ENCODE assay signal across 11 mouse cellular contexts in genomic region chrX:99433778-99434177, GRCm38 (mm10). TPM values are rescaled to one million over a fixed set of nuclear protein-coding genes. Genes with fewer than 3 reads are reported as not detected.
A peak's percentile ranks its signal among the peaks of the same experiment; 100 is the strongest.
DNase-seq lines count a peak whose midpoint lies in the region; ATAC-seq and TF ChIP-seq lines count a peak whose summit lies in the region.
"Had no signal": no experiment of that assay in that cellular context is flagged by ENCODE, and none has a peak within 500 bp of the region (broad histone marks: within the 10 kb centered on the region; RNA-seq: fewer than 3 reads in every experiment).

No protein-coding gene starts in this region.

- H3K36me3 ChIP-seq in hindbrain, embryonic 12.5 days = no peaks in the 10 kb centered on the region
- no peaks in the 10 kb centered on the region for H3K36me3 ChIP-seq in hindbrain, embryonic 13.5 days
- H3K36me3 ChIP-seq in E14TG2a.4 (ENCODE audit: insufficient read depth, low read length) = no peaks in the 10 kb centered on the region

- ATAC-seq in hindbrain, embryonic 12.5 days (ENCODE audit: low FRiP score) = peak; percentile 28; the same call in 1 of the 2 replicates
- no peak for ATAC-seq in hindbrain, embryonic 13.5 days (ENCODE audit: low FRiP score)
- ATAC-seq: intestine, postnatal 0 days had no signal

- no peak overlapping the region for H3K9ac ChIP-seq in hindbrain, embryonic 12.5 days
- H3K9ac ChIP-seq in hindbrain, embryonic 13.5 days = no peak overlapping the region

- H3K27ac ChIP-seq in hindbrain, embryonic 12.5 days = no peak overlapping the region
- H3K27ac ChIP-seq in hindbrain, embryonic 13.5 days = no peak overlapping the region
- H3K27ac ChIP-seq in embryonic fibroblast, embryonic 13.5 days (ENCODE audit: insufficient read depth, low read length) = peak overlapping the region; percentile 59; the same call in 1 of the 2 replicates

- 19% methylated on average over 19 of the region's 19 CpGs for WGBS in hindbrain, embryonic 12.5 days
- WGBS in hindbrain, embryonic 13.5 days = 23% methylated on average over 19 of the region's 19 CpGs

- H3K4me1 ChIP-seq in hindbrain, embryonic 12.5 days = peaks cover 6% of the 10 kb centered on the region; the same call in 1 of the 2 replicates
- H3K4me1 ChIP-seq in hindbrain, embryonic 13.5 days (replicated peaks) = peaks cover 4% of the 10 kb centered on the region; the same call in 1 of the 2 replicates
- H3K4me1 ChIP-seq in E14TG2a.4 (replicated peaks; ENCODE audit: low read depth, low read length) = 0 out of 2 replicates have a peak, but pooled peaks cover 3% of the 10 kb centered on the region
- no peaks in the 10 kb centered on the region for H3K4me1 ChIP-seq in embryonic fibroblast, embryonic 13.5 days (ENCODE audit: control insufficient read depth, insufficient read depth, low read length)

- no peaks in the 10 kb centered on the region for H3K9me3 ChIP-seq in hindbrain, embryonic 12.5 days (replicated peaks)
- no peaks in the 10 kb centered on the region for H3K9me3 ChIP-seq in hindbrain, embryonic 13.5 days
- H3K9me3 ChIP-seq in E14TG2a.4 (ENCODE audit: low read length) = no peaks in the 10 kb centered on the region

- no peak for TF ChIP-seq CTCF in E14TG2a.4 (conservative IDR thresholded peaks at IDR 0.05; ENCODE audit: low read length)
- TF ChIP-seq CTCF in brain, embryonic 14.5 days (IDR thresholded peaks at IDR 0.05; ENCODE audit: borderline replicate concordance, extremely low read depth, insufficient read depth, insufficient read length) = no peak
- TF ChIP-seq CTCF in embryonic fibroblast, embryonic 13.5 days (IDR thresholded peaks at IDR 0.05; ENCODE audit: borderline replicate concordance, insufficient read depth, low read length) = no peak

- peak; percentile 45 for DNase-seq in brain, embryonic 14.5 days (ENCODE audit: low read depth)
- no peak for DNase-seq in urinary bladder, adult 18-20 months (ENCODE audit: low spot score in 2 of 2)
- no peak for DNase-seq in thymus, postnatal 4 days
- DNase-seq in right cerebral cortex, postnatal 4 days = no peak
- DNase-seq: cerebellum, postnatal 25 days; gastrocnemius, postnatal 14 days had no signal

- H3K27me3 ChIP-seq in hindbrain, embryonic 12.5 days = peaks cover 87% of the 10 kb centered on the region
- H3K27me3 ChIP-seq in hindbrain, embryonic 13.5 days = peaks cover 81% of the 10 kb centered on the region
- H3K27me3 ChIP-seq in E14TG2a.4 (ENCODE audit: insufficient read depth, low read length) = peaks cover 38% of the 10 kb centered on the region

- no peak overlapping the region for H3K4me3 ChIP-seq in hindbrain, embryonic 12.5 days
- H3K4me3 ChIP-seq in hindbrain, embryonic 13.5 days = no peak overlapping the region
- 0 out of 2 replicates have a peak overlapping the region, but pooled peaks have one; percentile 26 for H3K4me3 ChIP-seq in E14TG2a.4 (replicated peaks; ENCODE audit: low read length)
- no peak overlapping the region for H3K4me3 ChIP-seq in embryonic fibroblast, embryonic 13.5 days (ENCODE audit: insufficient read depth, low read length)

- TF ChIP-seq POLR2A in brain, embryonic 14.5 days (IDR thresholded peaks at IDR 0.05; ENCODE audit: borderline replicate concordance, extremely low read depth, insufficient read depth, insufficient read length, poor library complexity, severe bottlenecking) = no peak
- TF ChIP-seq POLR2A in embryonic fibroblast, embryonic 13.5 days (IDR thresholded peaks at IDR 0.05; ENCODE audit: low read depth, low read length) = no peak

- no peak overlapping the region for H3K4me2 ChIP-seq in hindbrain, embryonic 12.5 days (replicated peaks)
- no peak overlapping the region for H3K4me2 ChIP-seq in hindbrain, embryonic 13.5 days

RNA-seq across cellular contexts. Expression of gene Pja1, which starts 37.3 kb away (rescaled TPM):
- 248 and 274 TPM in 2 replicates for polyA plus RNA-seq in hindbrain, embryonic 12.5 days (2016; fragmentation: Nextera tagmentation; extraction: Ambion mirVana)
- 327 and 330 TPM in 2 replicates for polyA plus RNA-seq in hindbrain, embryonic 13.5 days (2015; fragmentation: Nextera tagmentation; extraction: Ambion mirVana)
- polyA plus RNA-seq in brain, embryonic 14.5 days (2012; rRNA removed) = 241 and 242 TPM in 2 replicates
- polyA plus RNA-seq in embryonic fibroblast, embryonic 13.5 days (2011; ENCODE audit: insufficient read length, low read depth, missing spikeins) = 53.8 and 54.6 TPM in 2 replicates
